Mouse (Mus musculus) 3134 (cell line): ENCODE measurements around the gene Cd4.

Experiments used
- DNase-seq: peaks from one replicate; pipeline ENCODE4 v3.0.0-alpha.2; 2011; ENCODE audit warnings: low spot score; ENCODE audit not compliant: insufficient read length; ENCODE audit errors: extremely low read depth

Cd4 gene

DNA sequence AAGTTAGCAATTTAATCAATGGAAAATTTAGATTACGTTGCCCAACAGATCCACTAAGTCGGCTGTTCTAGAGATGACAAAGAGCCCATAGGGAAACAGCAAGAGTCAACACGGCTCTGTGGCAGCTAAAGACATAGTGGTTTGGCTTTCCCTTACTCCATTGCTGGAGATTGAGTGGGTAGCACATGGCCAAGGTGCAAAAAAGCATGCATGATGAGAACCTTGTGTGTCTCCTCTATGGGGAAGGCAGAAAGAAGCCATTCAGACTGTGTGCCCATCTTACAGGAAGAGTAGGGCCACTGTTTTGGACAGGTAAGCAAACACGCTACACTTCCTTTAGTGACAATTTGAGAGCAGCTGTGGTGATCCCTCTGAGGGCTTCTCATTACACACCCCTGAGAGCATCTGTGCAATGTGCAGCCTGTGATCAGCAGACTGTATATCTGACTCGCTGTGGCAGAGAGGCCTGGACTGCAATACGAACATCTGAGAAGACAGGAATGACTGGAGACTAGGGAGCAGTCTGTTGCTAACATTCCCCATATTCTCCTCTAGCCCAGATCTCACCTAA is 619 bp upstream of the Cd4 start:
- no peak for DNase-seq

DNA sequence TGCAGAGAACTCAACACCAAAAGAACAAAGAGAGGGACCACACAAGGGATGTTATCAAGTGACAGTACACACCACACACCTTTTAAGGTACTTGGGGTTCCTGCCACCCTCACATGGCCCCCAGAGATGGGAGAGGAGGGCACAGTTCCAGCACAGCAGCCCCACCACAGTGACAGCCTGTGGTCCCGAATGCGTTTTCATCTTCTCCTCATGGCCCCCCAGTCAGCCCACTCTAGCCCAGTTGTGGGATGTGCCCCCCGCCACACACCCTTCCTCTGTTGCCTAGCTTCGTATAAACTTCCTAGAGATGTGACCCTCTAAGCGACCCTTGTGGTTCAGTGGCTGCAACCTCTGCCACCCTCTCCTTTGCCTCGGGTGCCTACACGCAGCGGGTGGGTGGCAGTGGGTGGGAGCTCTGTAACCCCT is 2.1 kb downstream of the Cd4 start:
- DNase-seq, result no peak

DNA sequence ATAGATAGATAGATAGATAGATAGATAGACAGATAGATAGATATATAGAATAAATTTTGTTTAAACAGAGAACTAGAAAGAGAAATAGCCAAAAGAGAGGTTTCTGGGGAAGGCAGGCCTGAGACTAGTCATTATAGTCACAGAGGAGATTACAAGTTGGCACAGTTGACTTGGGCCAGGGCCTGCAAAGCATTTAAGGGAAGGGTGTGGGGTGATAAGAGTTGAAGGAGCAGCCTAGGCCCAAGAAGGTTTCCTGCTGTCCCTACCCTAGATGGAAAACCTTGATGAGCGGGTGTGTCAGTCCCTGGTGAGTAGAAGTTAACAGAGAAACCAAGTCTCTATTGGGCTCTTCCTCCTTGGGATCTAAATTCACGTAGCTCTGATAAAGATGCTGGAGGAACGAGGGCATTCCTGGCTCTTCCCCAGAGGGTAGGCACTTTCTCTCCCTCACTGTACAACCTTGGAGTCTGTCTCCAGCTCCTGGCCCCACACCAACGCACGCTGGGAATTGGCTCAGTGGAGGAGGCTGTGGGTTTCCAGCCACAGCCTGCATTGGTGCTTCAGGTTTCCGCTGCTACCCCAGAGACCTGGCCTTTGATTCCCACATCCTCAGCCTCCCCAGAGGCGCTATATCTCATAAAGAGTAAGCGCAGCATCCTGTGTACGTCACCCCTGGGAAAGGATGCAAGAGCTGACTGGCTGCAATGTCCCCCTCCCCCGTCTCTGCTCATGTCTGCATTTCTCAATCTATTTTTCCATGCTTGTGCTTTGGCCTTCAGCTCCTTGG is 3.1 kb downstream of the Cd4 start:
- no peak for DNase-seq

DNA sequence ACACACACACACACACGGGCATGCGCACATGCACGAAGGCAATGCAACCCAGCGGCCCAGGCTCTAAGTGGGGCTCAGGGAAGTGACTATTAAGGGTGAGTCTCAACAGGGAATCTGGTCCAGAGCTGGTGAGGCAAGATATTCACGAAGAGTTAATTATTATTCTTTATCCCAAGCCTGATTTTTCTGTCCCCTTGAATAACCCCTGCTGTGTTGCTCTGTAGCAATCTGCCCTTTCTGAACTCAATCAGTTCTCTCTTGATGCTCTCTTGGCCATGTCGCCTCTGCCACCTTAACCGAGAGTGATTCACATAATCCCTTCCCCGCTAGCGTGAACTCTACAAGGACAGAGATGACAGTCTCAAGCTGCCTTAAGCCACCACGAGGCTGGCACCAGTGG is 4.7 kb downstream of the Cd4 start:
- DNase-seq, result no peak

DNA sequence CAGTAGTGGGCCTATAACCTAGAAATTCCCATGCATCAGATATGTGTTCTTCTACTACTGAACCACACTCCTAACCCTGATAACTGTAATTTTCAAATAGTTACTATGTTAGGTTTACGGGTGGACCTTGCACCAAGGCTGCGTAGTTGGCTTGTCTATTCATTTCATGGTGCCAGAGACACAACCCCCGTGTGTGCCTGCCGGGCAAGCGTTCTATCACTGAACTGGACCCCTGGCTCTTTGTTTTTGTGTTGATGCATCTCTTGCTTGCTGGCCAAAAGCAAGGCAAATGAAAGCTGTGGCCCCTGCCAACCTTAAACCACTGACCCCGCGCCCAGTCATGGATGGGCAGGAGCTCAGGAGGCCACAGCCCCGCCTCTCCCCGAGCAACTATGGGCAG is 6.2 kb downstream of the Cd4 start:
- DNase-seq, result no peak

DNA sequence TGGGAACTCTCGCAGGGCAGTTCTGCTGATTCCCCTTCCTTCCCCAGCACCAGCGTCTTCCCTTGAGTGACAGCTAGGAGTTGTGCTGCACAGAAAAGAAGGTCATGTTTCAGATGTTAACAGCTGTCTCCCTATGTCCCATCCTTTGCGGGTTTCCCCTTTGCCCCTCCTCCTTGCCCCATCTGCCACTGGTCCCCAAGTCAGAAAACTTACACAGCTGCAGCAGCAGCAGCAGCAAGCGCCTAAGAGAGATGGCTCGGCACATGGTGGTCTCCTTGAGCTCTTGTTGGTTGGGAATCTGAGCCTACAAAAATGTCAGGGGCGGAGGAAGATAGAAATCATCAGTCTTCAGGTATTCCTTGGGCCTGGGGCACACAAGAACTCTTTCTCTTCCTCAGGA is 8.6 kb downstream of the Cd4 start:
- DNase-seq, result no peak

DNA sequence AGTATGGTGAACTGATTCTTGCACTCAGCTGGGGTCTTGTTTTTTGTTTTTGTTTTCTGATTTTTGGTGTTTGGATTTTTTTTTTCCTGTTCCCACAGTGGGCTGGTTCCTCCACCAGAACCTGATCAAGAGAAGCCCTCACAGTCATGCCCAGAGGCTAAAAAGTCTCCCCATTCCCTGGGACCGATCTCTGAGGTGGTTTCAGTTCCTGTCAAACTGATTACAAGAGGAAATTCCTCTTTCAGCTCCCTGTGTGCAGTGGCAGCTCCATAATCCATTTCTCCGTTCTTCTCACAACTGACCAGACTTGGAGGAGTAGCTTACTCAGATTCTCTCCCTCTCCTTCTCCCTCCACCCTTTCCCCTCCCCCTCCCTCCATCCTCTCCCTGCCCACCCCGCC is 13.7 kb downstream of the Cd4 start:
- DNase-seq, result no peak

DNA sequence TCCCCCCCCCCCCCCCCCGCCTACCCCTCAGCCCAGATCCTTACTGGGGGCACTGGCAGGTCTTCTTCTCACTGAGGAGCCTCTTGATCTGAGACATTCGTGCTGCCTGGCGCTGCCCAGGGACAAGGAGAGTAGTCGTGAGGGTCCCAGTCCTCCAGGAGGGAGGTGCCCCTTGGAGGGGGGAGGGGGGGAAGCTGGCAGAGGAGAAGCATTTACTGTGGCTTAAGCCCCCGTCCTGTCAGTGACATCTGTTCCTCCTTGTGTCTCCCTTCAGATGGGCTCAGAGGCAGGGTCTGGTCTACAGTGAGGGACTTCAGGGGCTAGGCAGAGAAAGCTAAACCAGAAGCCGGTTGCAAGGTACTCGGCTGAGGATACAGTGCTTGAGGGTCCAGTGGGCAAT is 21.5 kb downstream of the Cd4 start:
- DNase-seq, result no peak

DNA sequence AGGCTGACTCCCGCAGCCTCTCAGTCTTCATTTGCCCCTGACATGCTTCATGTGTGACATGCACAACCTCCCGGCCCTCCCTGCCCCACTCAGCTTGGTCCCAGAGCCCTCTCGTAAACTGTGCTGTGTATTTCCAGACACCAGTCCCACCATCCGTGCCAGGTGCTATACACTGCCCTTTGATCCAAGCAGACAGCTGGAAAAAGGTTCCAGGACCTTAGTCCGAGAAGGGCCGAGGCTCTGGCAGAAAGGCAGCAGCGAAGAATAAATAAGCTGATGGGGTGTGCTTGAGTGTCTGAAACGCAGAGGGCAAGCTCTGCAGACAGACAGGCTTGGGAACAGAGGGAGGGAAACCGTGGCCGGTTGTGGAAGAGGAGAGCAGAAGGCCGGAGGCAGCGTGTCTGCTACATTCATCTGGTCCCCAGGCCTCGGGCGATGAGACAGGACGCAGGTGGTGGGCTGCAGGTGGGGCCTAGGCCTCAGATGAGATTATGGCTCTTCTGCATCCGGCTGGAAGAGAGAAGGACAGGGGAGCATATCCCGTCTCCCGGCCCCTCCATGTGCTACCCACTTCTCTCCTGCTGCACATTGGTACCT is 22.2 kb downstream of the Cd4 start:
- DNase-seq, result no peak

DNA sequence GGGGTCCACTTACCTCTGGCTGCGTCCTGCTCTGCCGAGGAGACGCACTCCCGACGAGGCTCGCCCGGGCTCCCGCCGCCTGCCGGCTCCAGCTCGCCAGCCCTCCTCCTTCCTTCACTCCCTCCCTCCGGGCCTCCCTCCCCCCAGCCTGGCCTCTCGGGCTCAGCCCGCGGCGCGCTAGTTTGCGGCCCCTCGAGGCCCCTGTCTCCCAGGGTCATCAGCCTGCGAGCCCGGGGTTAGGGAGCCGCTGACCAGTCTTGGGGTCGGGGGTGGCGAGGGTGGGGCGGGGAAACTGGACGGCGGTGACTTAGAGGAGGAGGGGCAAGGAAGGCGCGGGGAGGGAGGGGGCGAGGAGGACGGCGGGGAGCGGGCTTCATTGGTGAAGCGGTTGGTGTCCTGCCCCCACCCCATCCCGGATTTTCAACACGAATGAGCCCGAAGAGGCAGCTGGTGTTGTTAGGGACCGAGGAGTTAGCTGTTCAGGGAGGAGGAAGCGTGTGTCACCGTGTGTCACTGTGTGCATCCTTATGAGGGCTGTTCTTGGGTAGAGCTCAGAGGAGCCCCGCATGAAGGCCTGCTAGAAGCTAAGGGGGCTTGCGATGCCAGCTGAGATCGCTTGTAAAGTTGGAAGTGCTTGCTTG is 24.2 kb downstream of the Cd4 start, which contains the start of gene Gpr162:
Gene Gpr162, minus strand, starts transcription at position 326 of the 641 bp plus-strand sequence.
- peak; percentile 33 for DNase-seq

DNA sequence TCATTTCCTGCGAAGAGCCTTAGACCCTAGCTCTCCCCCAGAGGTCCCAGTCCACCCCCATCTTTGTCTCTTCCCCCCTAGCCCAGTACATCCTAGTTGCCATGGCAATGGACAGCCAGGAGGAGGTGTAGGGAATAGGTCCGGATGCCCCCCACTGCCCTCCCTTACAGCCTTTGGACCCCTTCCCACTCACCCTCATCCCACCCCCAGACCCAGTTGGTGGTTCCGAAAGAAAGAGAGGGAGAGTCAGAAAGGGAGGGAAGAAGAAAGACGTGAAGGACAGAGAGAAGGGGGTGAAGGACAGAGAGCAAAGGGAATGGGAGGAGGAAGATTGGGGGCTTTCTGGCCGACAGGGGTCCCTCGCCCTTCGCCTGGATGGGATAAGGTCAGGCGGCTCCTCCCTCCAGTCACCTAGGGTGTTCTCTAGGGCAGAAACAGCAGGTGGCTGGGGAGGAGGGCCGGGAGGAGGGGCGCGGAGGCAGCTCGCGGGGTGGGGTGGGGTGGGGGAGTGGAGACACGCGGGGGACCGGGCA is 24.8 kb downstream of the Cd4 start:
- no peak for DNase-seq

DNA sequence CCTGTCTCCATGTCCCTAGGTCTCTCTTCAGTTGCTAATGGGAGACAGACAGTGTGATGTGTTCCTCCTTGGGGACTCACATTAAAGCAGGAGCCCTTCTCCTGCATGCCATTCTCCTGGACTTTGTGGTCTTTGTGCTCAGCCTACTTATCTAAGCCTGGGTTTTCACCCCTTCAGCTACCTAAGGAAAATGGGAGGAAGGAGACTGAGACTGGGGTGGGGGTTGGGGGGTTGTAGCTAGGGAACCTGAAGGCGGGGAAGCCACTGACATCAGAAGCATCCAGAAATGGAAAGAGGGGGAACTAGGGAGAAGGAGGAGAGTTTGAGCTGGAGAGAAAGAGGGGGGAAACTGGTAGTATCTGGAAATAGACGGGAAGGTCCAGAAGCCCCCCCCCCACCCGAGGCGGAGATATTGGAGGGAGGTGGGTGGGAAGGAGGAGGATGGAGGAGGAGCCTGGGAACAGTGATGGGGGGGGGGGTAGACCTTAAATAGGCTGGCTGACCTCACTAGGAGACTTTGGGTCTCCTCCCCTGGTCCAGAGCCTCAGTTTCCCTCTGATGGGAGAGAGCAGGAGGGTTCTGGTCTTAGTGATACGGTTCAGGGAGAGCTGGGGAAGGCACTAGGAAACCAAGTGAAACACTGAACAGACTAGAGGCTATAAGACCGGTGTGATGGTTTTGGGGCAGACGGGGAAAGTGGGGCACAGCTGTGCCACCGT is 25.5 kb downstream of the Cd4 start:
- no peak for DNase-seq

DNA sequence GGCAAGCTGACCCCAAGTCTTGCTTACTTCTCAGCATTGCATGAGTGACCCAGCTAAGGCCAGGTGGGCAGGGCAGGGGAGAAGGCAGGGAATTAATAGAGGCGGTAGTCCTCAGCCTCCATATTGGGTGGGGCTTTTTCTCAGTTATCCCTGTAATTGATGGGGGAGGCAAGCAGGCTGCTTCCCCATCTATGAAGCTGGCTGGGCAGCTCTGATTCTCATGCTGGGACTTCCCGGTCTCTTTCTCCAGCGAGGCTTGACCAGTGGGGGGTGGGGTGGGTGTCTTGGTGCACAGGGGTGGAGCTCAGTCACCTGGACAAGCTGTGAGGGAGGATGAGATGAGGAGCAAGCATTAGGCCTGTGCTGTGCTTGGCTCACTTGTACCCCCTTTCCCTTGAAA is 26.2 kb downstream of the Cd4 start:
- DNase-seq, result no peak

DNA sequence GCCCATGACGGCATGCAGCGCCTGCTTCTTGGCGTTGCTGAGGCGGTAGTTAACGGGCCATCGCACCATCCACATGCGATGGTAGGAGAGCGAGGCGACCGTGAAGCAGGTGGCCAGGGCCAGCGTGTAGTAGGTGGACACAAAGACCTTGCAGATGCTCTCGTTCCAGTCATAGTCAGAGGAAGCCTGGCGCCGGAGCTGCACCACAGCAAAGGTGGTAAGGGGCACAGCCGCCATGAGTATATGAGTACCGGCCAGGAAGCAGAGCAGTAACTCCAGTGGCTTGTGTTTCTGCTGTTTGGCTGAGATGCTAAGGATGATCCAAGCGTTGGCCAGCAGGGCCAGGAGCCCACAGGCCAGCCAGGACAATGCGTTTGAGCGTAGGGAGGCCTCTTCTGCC is 26.8 kb downstream of the Cd4 start:
- DNase-seq, result no peak

DNA sequence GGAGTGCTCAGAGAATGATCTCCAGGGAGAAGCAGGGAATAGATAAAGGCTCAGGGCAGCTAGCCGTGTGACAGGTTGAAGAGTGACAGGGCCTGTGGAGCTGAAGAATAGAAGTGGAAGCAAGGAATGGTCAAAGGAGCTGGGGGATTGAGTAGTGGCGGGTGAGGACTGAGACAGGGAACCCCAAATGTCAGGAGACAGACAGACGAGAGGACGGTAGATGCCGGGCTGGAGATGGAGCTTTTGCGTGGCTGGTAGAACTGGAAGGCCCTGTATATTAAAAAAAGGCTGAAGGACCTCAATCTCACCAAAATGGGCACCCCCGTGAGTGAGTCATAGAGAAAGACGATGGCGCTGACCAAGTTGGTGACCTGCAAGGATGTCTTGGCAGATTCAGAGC is 27.5 kb downstream of the Cd4 start:
- no peak for DNase-seq

DNA sequence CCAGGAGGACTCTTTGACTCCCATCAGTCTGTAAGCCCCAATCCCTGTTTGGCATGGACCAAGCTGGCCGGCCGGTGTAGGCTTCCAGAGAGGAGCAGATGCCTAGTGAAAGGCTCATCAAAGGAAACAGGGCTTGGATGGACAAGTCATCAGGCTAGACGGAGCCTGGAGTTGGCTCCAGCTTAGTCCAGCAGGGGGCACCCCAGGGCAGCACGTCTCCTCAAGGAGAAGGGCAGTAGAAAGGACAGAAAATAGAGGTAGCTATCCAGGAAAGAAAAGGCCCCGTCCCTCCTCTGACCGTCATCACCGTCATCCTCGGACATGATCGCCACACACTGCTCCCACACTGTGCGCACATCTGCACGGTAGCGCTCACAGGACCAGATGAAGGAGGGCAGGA is 28.3 kb downstream of the Cd4 start:
- peak; percentile 68 for DNase-seq

DNA sequence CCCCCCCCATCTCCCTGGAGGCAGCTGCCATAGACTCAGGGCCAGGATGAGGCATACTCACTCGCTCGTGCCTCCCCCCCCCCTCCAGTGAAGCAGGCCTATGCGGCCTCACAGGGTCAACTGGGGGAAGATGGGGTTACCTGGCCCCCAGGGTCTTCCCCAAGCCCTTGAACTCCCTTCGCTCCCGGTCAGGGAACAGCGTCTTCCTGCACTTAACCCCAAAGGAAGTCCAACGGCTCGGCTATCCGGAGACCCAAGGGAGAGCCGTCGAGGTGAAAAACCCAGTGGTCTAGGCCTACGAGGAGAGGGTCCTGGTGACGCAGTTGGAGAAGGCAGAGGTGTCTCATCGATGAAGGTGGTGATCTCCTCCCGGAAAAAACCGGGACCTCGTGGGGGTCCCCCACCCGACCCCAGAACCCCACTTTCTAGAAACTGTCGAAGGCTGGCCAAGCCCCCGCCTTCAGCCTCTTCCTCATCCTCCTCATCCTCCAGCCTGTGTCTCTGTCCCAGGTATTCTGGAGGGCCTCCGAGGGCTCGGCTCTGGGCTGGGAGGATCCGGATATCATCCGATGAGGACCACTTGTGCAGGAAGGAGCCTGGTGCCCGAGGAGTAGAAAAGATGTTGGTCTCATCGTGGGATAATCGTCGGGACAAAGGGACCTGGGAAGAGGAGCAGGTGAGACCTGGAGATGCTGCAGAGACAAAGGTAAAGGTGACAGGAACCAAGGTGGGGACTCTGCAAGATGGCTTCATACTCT is 29.3 kb downstream of the Cd4 start:
- no peak for DNase-seq

DNA sequence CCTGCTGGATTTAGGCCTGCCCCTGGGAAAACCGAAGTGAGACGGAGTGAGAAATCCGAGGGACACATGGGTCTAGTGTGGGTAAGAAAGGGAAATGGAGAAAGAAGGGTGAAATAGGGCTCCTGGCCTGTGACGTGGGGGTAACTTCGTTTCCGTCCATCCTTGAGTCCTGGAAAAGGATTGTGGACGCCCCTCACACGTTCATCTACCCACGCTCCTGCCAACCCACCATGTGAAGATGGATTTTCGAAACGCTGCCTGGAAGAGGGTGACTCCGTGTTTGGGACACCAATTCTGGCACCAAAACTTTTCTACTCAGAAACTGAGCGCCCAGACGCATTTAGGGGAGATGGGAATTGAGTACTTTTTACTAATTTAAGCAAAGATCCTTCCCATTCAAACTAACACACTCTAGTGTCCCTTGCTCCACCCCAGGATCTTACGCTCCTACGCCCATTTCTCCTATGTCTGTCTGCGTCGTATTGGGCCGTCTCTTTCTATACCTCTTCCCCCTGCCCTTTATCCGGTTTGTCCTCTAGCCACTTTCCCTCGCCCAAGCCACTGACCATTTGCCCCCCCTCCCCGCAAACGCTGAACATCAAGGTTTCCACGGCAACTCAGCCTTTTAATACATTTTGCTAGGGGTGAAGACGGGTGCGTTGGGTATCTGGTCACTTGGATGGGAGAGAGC is 30.0 kb downstream of the Cd4 start:
- no peak for DNase-seq
